Mouse (Mus musculus) midbrain, embryonic 14.5 days (tissue): ENCODE measurements around the gene Gap43. TPM values are rescaled to one million over a fixed set of nuclear protein-coding genes. Genes with fewer than 3 reads are reported as not detected.
"Not testable (repeated sequence)": the region's sequence is repeated elsewhere in the genome, so short reads cannot be mapped to it uniquely, and the experiment has no call there.

ENCODE experiments used
- ATAC-seq: fragments of 200-750 bp; cut with Nextera tagmentation; 2 replicates; pipeline ENCODE4 v1.8.0; 2017; ENCODE audit warnings: moderate number of reproducible peaks, moderate library complexity; ENCODE audit not compliant: low FRiP score, low TSS enrichment
- DNase-seq: peaks from one replicate; pipeline ENCODE4 v3.0.0-alpha.2; 2015
- H3K27ac ChIP-seq: fragments of 300-500 bp; sonication (generic); replicated peaks from 2 replicates; pipeline ENCODE4 v1.5.1; 2014; ENCODE audit warnings: mild to moderate bottlenecking, low read depth, low read length, moderate library complexity
- H3K27me3 ChIP-seq: fragments of 300-500 bp; sonication (generic); 2 replicates; pipeline ENCODE4 v1.6.1; 2014; ENCODE audit warnings: low read length, control low read depth, mixed read lengths; ENCODE audit not compliant: control insufficient read depth, insufficient read depth
- H3K36me3 ChIP-seq: fragments of 300-500 bp; sonication (generic); 2 replicates; pipeline ENCODE4 v1.6.1; 2014; ENCODE audit warnings: low read length, control low read depth; ENCODE audit not compliant: control insufficient read depth, insufficient read depth
- H3K4me1 ChIP-seq: fragments of 300-500 bp; sonication (generic); 2 replicates; pipeline ENCODE4 v1.6.1; 2014; ENCODE audit warnings: mild to moderate bottlenecking, antibody characterized with exemption, low read length, control low read depth; ENCODE audit not compliant: control insufficient read depth, insufficient read depth
- H3K4me2 ChIP-seq: fragments of 300-500 bp; sonication (generic); 2 replicates; pipeline ENCODE4 v1.6.1; 2014; ENCODE audit warnings: mild to moderate bottlenecking, low read length, moderate library complexity
- H3K4me3 ChIP-seq: fragments of 300-500 bp; sonication (generic); replicated peaks from 2 replicates; pipeline ENCODE4 v1.5.1; 2014; ENCODE audit warnings: low read depth, low read length
- H3K9ac ChIP-seq: fragments of 300-500 bp; sonication (generic); replicated peaks from 2 replicates; pipeline ENCODE4 v1.6.1; 2014; ENCODE audit warnings: mild to moderate bottlenecking, low read length, moderate library complexity
- H3K9me3 ChIP-seq: fragments of 300-500 bp; sonication (generic); 2 replicates; pipeline ENCODE4 v1.6.1; 2016; ENCODE audit warnings: low read length, control low read depth, mixed read lengths; ENCODE audit not compliant: control insufficient read depth
- WGBS: fragments of 180-500 bp; shearing (Covaris S2); extraction: QIAGEN DNeasy Blood & Tissue Kit; methylation state at CpG from one replicate; pipeline ENCODE4 v1.1.7; 2014; 5-methylcytosine and 5-hydroxymethylcytosine counted together
- microRNA-seq: library from miRNA; unstranded; fragments of <30 nt; microRNA quantifications from one replicate; pipeline ENCODE4, GENCODE M21; 2016
- polyA plus RNA-seq: library from polyadenylated mRNA; unstranded; fragments of >200 nt; fragmentation: Nextera tagmentation; extraction: Ambion mirVana; gene quantifications from 2 replicates; pipeline ENCODE4 v1.2.1, GENCODE M21; 2014

The Gap43 gene
- polyA plus RNA-seq, 1 experiment from 2014 or later: 1,427 TPM

DNA sequence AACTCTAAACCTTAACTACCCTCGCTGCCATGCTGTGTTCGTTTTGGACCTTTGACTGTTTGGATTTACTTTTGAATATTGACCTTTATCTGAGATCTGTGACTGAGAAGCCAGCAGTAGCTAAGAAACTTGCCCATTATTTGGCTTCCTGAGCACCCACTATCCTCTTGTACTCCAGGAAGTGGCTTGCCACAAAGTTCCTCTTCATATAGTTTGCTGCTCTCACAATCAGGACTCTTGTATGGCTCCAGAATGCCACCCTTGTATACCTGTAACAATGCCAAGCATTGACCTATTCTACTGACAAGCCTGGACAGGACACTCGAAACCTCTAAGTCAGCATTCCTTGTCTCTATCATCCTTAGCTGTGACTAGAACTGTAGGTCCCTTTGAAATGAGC is 75.3 kb downstream of the Gap43 start:
- H3K4me1 ChIP-seq: peaks cover 18% of the 10 kb centered on the region
- WGBS: 84% methylated on average over 3 of the region's 3 CpGs
- ATAC-seq (no peak), DNase-seq (no peak)
- H3K9me3 ChIP-seq: no peaks in the 10 kb centered on the region
- H3K4me3 ChIP-seq: no peak overlapping the region
- H3K36me3 ChIP-seq: no peaks in the 10 kb centered on the region
- no peak overlapping the region for H3K4me2 ChIP-seq
- no peaks in the 10 kb centered on the region for H3K27me3 ChIP-seq
- no peak overlapping the region for H3K27ac ChIP-seq
- H3K9ac ChIP-seq: no peak overlapping the region

- DNase-seq (no peak), ATAC-seq (no peak)
- Histone ChIP-seq H3K36me3 (no peaks in the 10 kb centered on the region), H3K4me2 (no peak overlapping the region), H3K4me1 (no peaks in the 10 kb centered on the region), H3K27me3 (no peaks in the 10 kb centered on the region), H3K9me3 (no peaks in the 10 kb centered on the region), H3K4me3 (no peak overlapping the region), H3K27ac (no peak overlapping the region), H3K9ac (no peak overlapping the region)
- WGBS: 95% methylated on average over 5 of the region's 5 CpGs
Observed at GRCm38 (mm10) chr16:42262935-42263542, 77.4 kb downstream of the Gap43 start.

DNA sequence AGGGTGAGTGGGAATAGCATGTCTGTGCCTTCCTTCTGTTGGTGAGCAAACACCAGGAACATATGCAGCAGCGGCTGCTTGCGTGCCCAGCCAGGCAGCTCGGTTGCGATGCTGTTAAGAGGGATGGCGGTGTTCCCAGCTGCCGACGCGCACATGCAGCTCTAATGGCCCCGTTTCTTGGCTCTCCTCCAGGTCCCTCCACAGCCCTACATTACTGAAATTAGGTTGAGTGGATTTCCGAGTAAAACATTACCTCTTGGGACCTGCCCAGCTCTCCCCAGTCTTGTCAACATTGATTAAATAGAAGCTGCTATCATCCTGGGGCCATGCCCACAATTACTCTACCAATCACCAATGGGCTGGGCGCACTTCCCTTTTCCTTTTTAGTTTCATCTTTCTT is 84.8 kb downstream of the Gap43 start:
- Histone ChIP-seq H3K4me3 (no peak overlapping the region), H3K9ac (no peak overlapping the region), H3K36me3 (no peaks in the 10 kb centered on the region), H3K4me1 (no peaks in the 10 kb centered on the region; the same call in 1 of the 2 replicates), H3K27me3 (no peaks in the 10 kb centered on the region), H3K4me2 (no peak overlapping the region), H3K9me3 (no peaks in the 10 kb centered on the region), H3K27ac (peak overlapping the region; percentile 43)
- 63% methylated on average over 11 of the region's 11 CpGs for WGBS
- peak; percentile 73 for ATAC-seq
- peak; percentile 82 for DNase-seq

DNA sequence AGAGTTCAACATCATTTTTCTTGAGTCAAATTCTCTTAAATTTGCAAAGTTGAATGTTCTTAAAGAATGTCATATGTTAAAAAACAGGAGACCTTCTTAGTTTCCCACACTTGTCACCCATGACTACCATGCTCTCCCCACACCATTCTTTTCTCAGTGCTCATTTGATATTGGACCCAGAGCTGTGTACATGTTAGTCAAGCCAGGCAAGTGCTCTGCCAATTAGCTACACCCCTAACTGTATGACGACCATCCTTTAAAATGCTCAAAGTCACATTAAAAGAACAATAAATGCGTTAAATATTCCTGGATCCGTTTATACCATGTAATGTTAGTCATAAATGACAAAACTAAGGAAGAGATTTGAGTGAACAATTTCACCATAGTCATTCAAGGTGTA is 85.2 kb downstream of the Gap43 start:
- H3K27ac ChIP-seq: peak overlapping the region; percentile 43
- no peak for ATAC-seq
- WGBS: 85% methylated on average over 3 of the region's 3 CpGs

GRCm38 (mm10) chr16:42252252-42252651 is 88.2 kb downstream of the Gap43 start:
- Histone ChIP-seq H3K4me2 (no peak overlapping the region), H3K4me1 (no peaks in the 10 kb centered on the region; the same call in 1 of the 2 replicates), H3K36me3 (no peaks in the 10 kb centered on the region), H3K9ac (no peak overlapping the region), H3K27me3 (no peaks in the 10 kb centered on the region), H3K4me3 (no peak overlapping the region), H3K27ac (no peak overlapping the region), H3K9me3 (no peaks in the 10 kb centered on the region)
- 81% methylated on average over 5 of the region's 5 CpGs for WGBS
- no peak for DNase-seq
- ATAC-seq: no peak

More for the DNA sequence above, 85.2 kb downstream of the Gap43 start:
- H3K27me3 ChIP-seq: no peaks in the 10 kb centered on the region
- H3K9me3 ChIP-seq: no peaks in the 10 kb centered on the region
- no peaks in the 10 kb centered on the region; the same call in 1 of the 2 replicates for H3K4me1 ChIP-seq
- no peak overlapping the region for H3K4me3 ChIP-seq
- no peak overlapping the region for H3K4me2 ChIP-seq
- H3K36me3 ChIP-seq: no peaks in the 10 kb centered on the region
- no peak overlapping the region for H3K9ac ChIP-seq
- DNase-seq: no peak

DNA sequence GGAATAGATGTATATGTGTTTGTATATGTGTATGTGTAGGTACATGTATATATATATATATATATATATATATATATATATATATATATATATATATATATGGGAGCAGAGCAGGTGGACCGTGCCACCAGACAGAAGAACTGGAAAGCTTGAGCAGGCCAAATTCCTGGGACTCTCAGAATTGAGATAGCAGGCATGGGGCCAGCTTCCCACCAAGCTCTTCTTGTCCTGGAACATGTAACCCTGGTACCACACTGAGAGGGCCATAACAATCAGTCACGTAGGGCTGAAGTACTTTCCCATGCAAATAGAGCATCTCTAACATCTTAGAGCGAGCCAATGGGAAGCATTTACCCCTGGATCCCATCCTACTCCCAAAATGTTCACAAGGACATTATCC is 96.3 kb downstream of the Gap43 start:
- WGBS: 86% methylated on average over 3 of the region's 3 CpGs
- DNase-seq, H3K27me3 ChIP-seq: not testable (repeated sequence)

GRCm38 (mm10) chr16:42231306-42231705 is 109.1 kb downstream of the Gap43 start:
- Histone ChIP-seq H3K27me3 (no peaks in the 10 kb centered on the region), H3K4me2 (no peak overlapping the region), H3K36me3 (no peaks in the 10 kb centered on the region), H3K9me3 (no peaks in the 10 kb centered on the region), H3K4me1 (no peaks in the 10 kb centered on the region), H3K27ac (no peak overlapping the region), H3K9ac (no peak overlapping the region), H3K4me3 (no peak overlapping the region)
- ATAC-seq: no peak
- WGBS: 77% methylated on average over 4 of the region's 4 CpGs
- no peak for DNase-seq

More for the DNA sequence above, 96.3 kb downstream of the Gap43 start:
- not testable (repeated sequence) for H3K27ac ChIP-seq, H3K9ac ChIP-seq, H3K9me3 ChIP-seq, H3K36me3 ChIP-seq, ATAC-seq, H3K4me3 ChIP-seq, H3K4me2 ChIP-seq, H3K4me1 ChIP-seq

Small RNA genes lying within 50 kb of the gene (microRNA-seq; reads per million reads assigned to microRNA genes)
- gene Mir6540: 112 reads per million, percentile 58 among the genes with 10 or more reads in this experiment
